ENCODE assay signal across 26 mouse cellular contexts in genomic region chr9:107744061-107744460, GRCm38 (mm10). TPM values are rescaled to one million over a fixed set of nuclear protein-coding genes. Genes with fewer than 3 reads are reported as not detected.
"Had no signal": no experiment of that assay in that cellular context is flagged by ENCODE, and none has a peak within 500 bp of the region (broad histone marks: within the 10 kb centered on the region; RNA-seq: fewer than 3 reads in every experiment).

No protein-coding gene starts in this region.

- H3K27ac ChIP-seq: intestine, embryonic 15.5 days; layer of hippocampus, adult 2 months; limb, embryonic 12.5 days; limb, embryonic 15.5 days; liver, embryonic 12.5 days; liver, embryonic 15.5 days; midbrain, embryonic 10.5 days; midbrain, embryonic 13.5 days; stomach, postnatal 0 days had no signal

- H3K4me1 ChIP-seq: intestine, embryonic 15.5 days; limb, embryonic 12.5 days; limb, embryonic 15.5 days; midbrain, embryonic 10.5 days; midbrain, embryonic 13.5 days had no signal

- DNase-seq: kidney, adult 11 months; kidney, adult 9 months; kidney, postnatal 14 days; kidney, postnatal 4 days; left cerebral cortex, postnatal 4 days; lung, adult 2 months; lung, postnatal 14 days; lung, postnatal 4 days; right cerebral cortex, adult 18-20 months; right cerebral cortex, postnatal 14 days; right cerebral cortex, postnatal 4 days; thymus, adult 2 months; thymus, postnatal 14 days had no signal

- H3K4me3 ChIP-seq: intestine, embryonic 15.5 days; layer of hippocampus, adult 2 months; limb, embryonic 12.5 days; limb, embryonic 15.5 days; liver, embryonic 12.5 days; liver, embryonic 15.5 days; megakaryocyte, embryonic 14.5 days; midbrain, embryonic 10.5 days; midbrain, embryonic 13.5 days; myocyte had no signal

- ATAC-seq: intestine, embryonic 15.5 days; liver, embryonic 12.5 days; midbrain, embryonic 13.5 days; midbrain, embryonic 16.5 days had no signal

RNA-seq across cellular contexts. Expression of gene Sema3f, which starts 33.8 kb away (rescaled TPM):
- total RNA-seq: monocyte, adult 5-6 weeks had no signal
